8 mouse cellular contexts compared by ENCODE assay signal in the genomic region with DNA sequence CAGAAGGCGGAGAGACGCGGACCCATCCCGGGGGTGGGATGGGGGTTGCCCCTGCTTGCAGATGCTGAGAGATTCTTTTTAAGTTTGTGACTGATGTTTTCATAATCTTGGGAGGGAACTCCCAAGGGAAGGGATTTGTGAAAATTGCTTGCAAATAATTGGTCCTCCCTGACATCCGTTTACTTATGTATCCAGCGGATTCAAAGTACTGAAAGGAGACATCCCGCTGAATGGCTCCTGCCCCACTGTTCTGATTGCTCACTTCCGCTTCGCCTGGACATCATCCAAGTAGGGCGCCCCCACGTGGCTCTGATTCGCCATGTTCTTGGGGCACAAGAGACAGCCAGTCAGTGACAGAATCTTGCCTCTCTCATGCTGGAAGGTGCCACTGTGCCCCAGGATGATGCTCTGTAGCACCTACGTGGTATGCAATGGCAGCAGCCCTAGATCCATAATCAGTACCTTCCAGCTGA.
DNase-seq lines count a peak whose midpoint lies in the region; ATAC-seq lines count a peak whose summit lies in the region.

No protein-coding gene starts in this region.

- H3K4me3 ChIP-seq in embryonic facial prominence, embryonic 11.5 days (ENCODE audit: low read depth, low read length): peak overlapping the region; percentile 31
- peak overlapping the region; percentile 20 for H3K4me3 ChIP-seq in limb, embryonic 11.5 days (ENCODE audit: low read depth, low read length)
- peak overlapping the region; percentile 46 for H3K4me3 ChIP-seq in midbrain, embryonic 12.5 days

- peak; percentile 24; the same call in 1 of the 2 replicates for ATAC-seq in embryonic facial prominence, embryonic 11.5 days (replicated peaks; ENCODE audit: insufficient number of reproducible peaks, low FRiP score, low TSS enrichment, low read depth)
- ATAC-seq in limb, embryonic 11.5 days (ENCODE audit: insufficient number of reproducible peaks, low FRiP score, low TSS enrichment, low read depth): no peak
- ATAC-seq in midbrain, embryonic 12.5 days (ENCODE audit: low FRiP score, low read depth): peak; percentile 47
- no peak for ATAC-seq in erythroblast, adult 5-6 weeks (replicated peaks; ENCODE audit: low FRiP score, poor library complexity, severe bottlenecking)

- no peaks in the 10 kb centered on the region for H3K36me3 ChIP-seq in embryonic facial prominence, embryonic 11.5 days (replicated peaks; ENCODE audit: control insufficient read depth, insufficient read depth, low read depth, low read length)
- no peaks in the 10 kb centered on the region for H3K36me3 ChIP-seq in limb, embryonic 11.5 days (ENCODE audit: control insufficient read depth, insufficient read depth, low read length)
- no peaks in the 10 kb centered on the region for H3K36me3 ChIP-seq in midbrain, embryonic 12.5 days

- WGBS in embryonic facial prominence, embryonic 11.5 days: 1% methylated on average over 13 of the region's 13 CpGs
- WGBS in limb, embryonic 11.5 days: under 1% methylated on average over 13 of the region's 13 CpGs
- under 1% methylated on average over 13 of the region's 13 CpGs for WGBS in midbrain, embryonic 12.5 days

- peak overlapping the region; percentile 51 for H3K9ac ChIP-seq in embryonic facial prominence, embryonic 11.5 days (replicated peaks; ENCODE audit: low read length)
- H3K9ac ChIP-seq in limb, embryonic 11.5 days (ENCODE audit: low read length): peak overlapping the region; percentile 22; the same call in 1 of the 2 replicates
- peak overlapping the region; percentile 64 for H3K9ac ChIP-seq in midbrain, embryonic 12.5 days (replicated peaks)

- no peaks in the 10 kb centered on the region for H3K4me1 ChIP-seq in embryonic facial prominence, embryonic 11.5 days (ENCODE audit: control insufficient read depth, insufficient read depth, low read length)
- peaks cover 4% of the 10 kb centered on the region; the same call in 1 of the 2 replicates for H3K4me1 ChIP-seq in limb, embryonic 11.5 days (ENCODE audit: control insufficient read depth, insufficient read depth, low read length)
- peaks cover 37% of the 10 kb centered on the region for H3K4me1 ChIP-seq in midbrain, embryonic 12.5 days

- DNase-seq in adrenal gland, postnatal 10 days: peak; percentile 95
- peak; percentile 85 for DNase-seq in embryonic facial prominence, embryonic 11.5 days (ENCODE audit: low spot score)
- DNase-seq in heart, adult 8-10 months (ENCODE audit: low spot score): peak; percentile 89
- DNase-seq in kidney, adult 8-10 months: peak; percentile 78 to 86
- DNase-seq in limb, embryonic 11.5 days (ENCODE audit: low spot score): peak; percentile 83
- peak; percentile 92 for DNase-seq in right cerebral cortex, postnatal 4 days

- peak overlapping the region; percentile 79 for H3K4me2 ChIP-seq in embryonic facial prominence, embryonic 11.5 days (ENCODE audit: low read depth, low read length)
- H3K4me2 ChIP-seq in limb, embryonic 11.5 days (ENCODE audit: low read depth, severe bottlenecking): peak overlapping the region; percentile 47
- peak overlapping the region; percentile 90 for H3K4me2 ChIP-seq in midbrain, embryonic 12.5 days (replicated peaks)

- peaks cover 60% of the 10 kb centered on the region for H3K27me3 ChIP-seq in embryonic facial prominence, embryonic 11.5 days (ENCODE audit: control insufficient read depth, insufficient read depth, low read length)
- H3K27me3 ChIP-seq in limb, embryonic 11.5 days (ENCODE audit: control insufficient read depth, insufficient read depth, low read length): peaks cover 65% of the 10 kb centered on the region
- peaks cover 67% of the 10 kb centered on the region for H3K27me3 ChIP-seq in midbrain, embryonic 12.5 days

- H3K9me3 ChIP-seq in embryonic facial prominence, embryonic 11.5 days (replicated peaks; ENCODE audit: control insufficient read depth, low read length): no peaks in the 10 kb centered on the region
- no peaks in the 10 kb centered on the region for H3K9me3 ChIP-seq in limb, embryonic 11.5 days (ENCODE audit: control insufficient read depth, low read length)
- H3K9me3 ChIP-seq in midbrain, embryonic 12.5 days: no peaks in the 10 kb centered on the region

- no peak overlapping the region for H3K27ac ChIP-seq in embryonic facial prominence, embryonic 11.5 days (replicated peaks; ENCODE audit: low read depth, low read length)
- no peak overlapping the region for H3K27ac ChIP-seq in limb, embryonic 11.5 days (replicated peaks; ENCODE audit: low read depth, low read length)
- H3K27ac ChIP-seq in midbrain, embryonic 12.5 days (replicated peaks): no peak overlapping the region

Comparison
In these comparisons a context has a peak if more than half of its experiments do, and no peak if none do; other contexts are left out.
1. ATAC-seq: peak in embryonic facial prominence, embryonic 11.5 days (single experiment) and midbrain, embryonic 12.5 days (single experiment); none in limb, embryonic 11.5 days (single experiment) and erythroblast, adult 5-6 weeks (single experiment).
2. Peak in every context shown above with its lines, with median percentiles within 50 percentile points of each other: DNase-seq, H3K4me2 ChIP-seq, H3K4me3 ChIP-seq and H3K9ac ChIP-seq.